In the genomic region with DNA sequence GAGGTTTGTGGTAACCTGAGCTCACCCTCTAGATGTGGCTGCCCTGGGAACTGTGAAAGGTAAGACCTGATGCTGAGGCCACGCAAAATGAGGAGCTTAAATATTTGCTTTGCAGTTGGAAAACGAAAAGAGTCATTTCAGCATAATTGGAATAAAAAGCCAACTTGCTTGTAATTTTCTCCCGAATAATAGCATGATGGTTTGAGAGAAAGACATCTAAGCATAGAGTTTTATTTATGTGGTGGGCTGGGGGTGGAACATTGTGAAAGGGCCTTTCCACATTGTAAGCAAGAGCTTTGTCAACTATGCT, we compare ENCODE assay signal across 15 mouse cellular contexts. TPM values are rescaled to one million over a fixed set of nuclear protein-coding genes. Genes with fewer than 3 reads are reported as not detected.
DNase-seq lines count a peak whose midpoint lies in the region; ATAC-seq and TF ChIP-seq lines count a peak whose summit lies in the region.
"Had no signal": no experiment of that assay in that cellular context is flagged by ENCODE, and none has a peak within 500 bp of the region (broad histone marks: within the 10 kb centered on the region; RNA-seq: fewer than 3 reads in every experiment).

No protein-coding gene starts in this region.

- no peak overlapping the region for H3K4me2 ChIP-seq in intestine, embryonic 14.5 days (ENCODE audit: low read length)
- no peak overlapping the region for H3K4me2 ChIP-seq in intestine, embryonic 16.5 days (ENCODE audit: low read depth, low read length)
- no peak overlapping the region for H3K4me2 ChIP-seq in midbrain, embryonic 11.5 days
- H3K4me2 ChIP-seq in midbrain, postnatal 0 days (ENCODE audit: low read depth, low read length, poor library complexity, severe bottlenecking) = no peak overlapping the region
- H3K4me2 ChIP-seq in stomach, embryonic 14.5 days (replicated peaks; ENCODE audit: low read depth, low read length) = no peak overlapping the region

- H3K4me1 ChIP-seq in intestine, embryonic 14.5 days (replicated peaks; ENCODE audit: control insufficient read depth, insufficient read depth, low read length) = peaks cover 21% of the 10 kb centered on the region
- peaks cover 15% of the 10 kb centered on the region for H3K4me1 ChIP-seq in intestine, embryonic 16.5 days (ENCODE audit: control insufficient read depth, insufficient read depth, low read length)
- peaks cover 10% of the 10 kb centered on the region for H3K4me1 ChIP-seq in midbrain, embryonic 11.5 days (ENCODE audit: control insufficient read depth, insufficient read depth, low read length)
- no peaks in the 10 kb centered on the region for H3K4me1 ChIP-seq in midbrain, postnatal 0 days (ENCODE audit: insufficient read depth, low read length)
- H3K4me1 ChIP-seq in stomach, embryonic 14.5 days (ENCODE audit: control insufficient read depth, insufficient read depth, low read length) = peaks cover 12% of the 10 kb centered on the region

- no peaks in the 10 kb centered on the region for H3K9me3 ChIP-seq in intestine, embryonic 14.5 days (ENCODE audit: control insufficient read depth, low read length)
- H3K9me3 ChIP-seq in intestine, embryonic 16.5 days (ENCODE audit: control insufficient read depth, low read length) = no peaks in the 10 kb centered on the region
- no peaks in the 10 kb centered on the region for H3K9me3 ChIP-seq in midbrain, embryonic 11.5 days (ENCODE audit: control insufficient read depth, low read length)
- no peaks in the 10 kb centered on the region for H3K9me3 ChIP-seq in midbrain, postnatal 0 days (ENCODE audit: low read length)
- H3K9me3 ChIP-seq in stomach, embryonic 14.5 days (ENCODE audit: control insufficient read depth, low read depth, low read length) = no peaks in the 10 kb centered on the region
- H3K9me3 ChIP-seq: forebrain, embryonic 10.5 days; neural tube, embryonic 15.5 days had no signal

- peak overlapping the region; percentile 99 for H3K27ac ChIP-seq in gastrocnemius, adult 2 months
- 0 out of 2 replicates have a peak overlapping the region, but pooled peaks have one; percentile 29 for H3K27ac ChIP-seq in intestine, embryonic 14.5 days (ENCODE audit: low read depth)
- H3K27ac ChIP-seq in intestine, embryonic 16.5 days (ENCODE audit: low read length) = no peak overlapping the region
- no peak overlapping the region for H3K27ac ChIP-seq in midbrain, embryonic 11.5 days (ENCODE audit: low read depth, low read length)
- no peak overlapping the region for H3K27ac ChIP-seq in midbrain, postnatal 0 days (ENCODE audit: low read depth, low read length)
- H3K27ac ChIP-seq in stomach, embryonic 14.5 days (ENCODE audit: low read length) = 0 out of 2 replicates have a peak overlapping the region, but pooled peaks have one; percentile 29
- H3K27ac ChIP-seq: forebrain, embryonic 10.5 days; neural tube, embryonic 15.5 days had no signal

- H3K27me3 ChIP-seq in intestine, embryonic 14.5 days (replicated peaks; ENCODE audit: control insufficient read depth, insufficient read depth, low read length) = no peaks in the 10 kb centered on the region
- H3K27me3 ChIP-seq in intestine, embryonic 16.5 days (replicated peaks; ENCODE audit: control insufficient read depth, insufficient read depth, low read length) = no peaks in the 10 kb centered on the region
- H3K27me3 ChIP-seq in midbrain, embryonic 11.5 days (ENCODE audit: control insufficient read depth, insufficient read depth, low read length) = no peaks in the 10 kb centered on the region
- H3K27me3 ChIP-seq in midbrain, postnatal 0 days (ENCODE audit: insufficient read depth, low read length) = no peaks in the 10 kb centered on the region
- no peaks in the 10 kb centered on the region for H3K27me3 ChIP-seq in stomach, embryonic 14.5 days (ENCODE audit: control insufficient read depth, insufficient read depth, low read length)
- H3K27me3 ChIP-seq: neural tube, embryonic 15.5 days had no signal

- H3K36me3 ChIP-seq in intestine, embryonic 14.5 days (ENCODE audit: control insufficient read depth, insufficient read depth, low read length) = no peaks in the 10 kb centered on the region
- no peaks in the 10 kb centered on the region for H3K36me3 ChIP-seq in intestine, embryonic 16.5 days (ENCODE audit: control insufficient read depth, insufficient read depth, low read length)
- H3K36me3 ChIP-seq in midbrain, embryonic 11.5 days (ENCODE audit: control insufficient read depth, insufficient read depth, low read length) = no peaks in the 10 kb centered on the region
- H3K36me3 ChIP-seq in midbrain, postnatal 0 days (ENCODE audit: insufficient read depth, low read length) = no peaks in the 10 kb centered on the region
- H3K36me3 ChIP-seq in stomach, embryonic 14.5 days (ENCODE audit: control insufficient read depth, insufficient read depth, low read length) = no peaks in the 10 kb centered on the region
- H3K36me3 ChIP-seq: forebrain, embryonic 10.5 days; neural tube, embryonic 15.5 days had no signal

- no peak for TF ChIP-seq CTCF in gastrocnemius, adult 2 months (IDR thresholded peaks at IDR 0.05)
- TF ChIP-seq CTCF in midbrain, postnatal 0 days (IDR thresholded peaks at IDR 0.05) = no peak

- intact Hi-C loops in gastrocnemius, adult 2 months (cut with DNase I) = no loop called here

- peak overlapping the region; percentile 94 for H3K4me3 ChIP-seq in gastrocnemius, adult 2 months
- H3K4me3 ChIP-seq in intestine, embryonic 14.5 days (ENCODE audit: low read depth, low read length) = no peak overlapping the region
- no peak overlapping the region for H3K4me3 ChIP-seq in intestine, embryonic 16.5 days (ENCODE audit: low read length)
- H3K4me3 ChIP-seq in midbrain, embryonic 11.5 days (ENCODE audit: low read depth, low read length) = no peak overlapping the region
- no peak overlapping the region for H3K4me3 ChIP-seq in midbrain, postnatal 0 days (ENCODE audit: low read depth, low read length)
- H3K4me3 ChIP-seq in stomach, embryonic 14.5 days (ENCODE audit: low read depth, low read length) = no peak overlapping the region
- H3K4me3 ChIP-seq: forebrain, embryonic 10.5 days; neural tube, embryonic 15.5 days had no signal

- DNase-seq in gastrocnemius, adult 2 months = no peak
- no peak for DNase-seq in gastrocnemius, postnatal 10 days
- DNase-seq in intestine, embryonic 14.5 days (ENCODE audit: low spot score) = no peak
- DNase-seq in midbrain, embryonic 11.5 days (ENCODE audit: low spot score, missing footprints) = peak; percentile 80
- DNase-seq in midbrain, postnatal 0 days (ENCODE audit: low spot score) = no peak
- DNase-seq in frontal cortex, postnatal 10 days (ENCODE audit: low spot score in 2 of 2) = no peak
- DNase-seq: cerebellum, adult 8-10 months; embryo, embryonic 11 days; kidney, adult 9 months; right cerebral cortex, adult 18-20 months; thymus, postnatal 25 days had no signal

- no peak overlapping the region for H3K9ac ChIP-seq in intestine, embryonic 14.5 days (ENCODE audit: low read length)
- H3K9ac ChIP-seq in intestine, embryonic 16.5 days (ENCODE audit: low read depth, low read length) = no peak overlapping the region
- H3K9ac ChIP-seq in midbrain, embryonic 11.5 days (ENCODE audit: low read length) = no peak overlapping the region
- H3K9ac ChIP-seq in midbrain, postnatal 0 days (replicated peaks; ENCODE audit: low read length, poor library complexity, severe bottlenecking) = no peak overlapping the region
- H3K9ac ChIP-seq in stomach, embryonic 14.5 days (replicated peaks; ENCODE audit: low read depth, low read length) = no peak overlapping the region
- H3K9ac ChIP-seq: neural tube, embryonic 15.5 days had no signal

- ATAC-seq in intestine, embryonic 14.5 days (replicated peaks; ENCODE audit: low FRiP score, low TSS enrichment, low read depth) = no peak
- ATAC-seq in intestine, embryonic 16.5 days = no peak
- no peak for ATAC-seq in midbrain, embryonic 11.5 days (ENCODE audit: low FRiP score)
- no peak for ATAC-seq in midbrain, postnatal 0 days (ENCODE audit: low FRiP score)
- ATAC-seq in stomach, embryonic 14.5 days (ENCODE audit: insufficient number of reproducible peaks, insufficient read depth, low FRiP score, low read depth) = no peak

- whole genome bisulfite sequencing in intestine, embryonic 14.5 days = 82% methylated on average over 3 of the region's 3 CpGs
- 77% methylated on average over 3 of the region's 3 CpGs for WGBS in intestine, embryonic 16.5 days
- 86% methylated on average over 3 of the region's 3 CpGs for WGBS in midbrain, embryonic 11.5 days
- WGBS in midbrain, postnatal 0 days = 91% methylated on average over 3 of the region's 3 CpGs
- 72% methylated on average over 3 of the region's 3 CpGs for WGBS in stomach, embryonic 14.5 days

RNA-seq across cellular contexts. Expression of gene Il6st, which starts 3.0 kb away (rescaled TPM):
- 100 to 1,000 TPM; 171 to 183 TPM for total RNA-seq in gastrocnemius, adult 2 months (2021)
- total RNA-seq in gastrocnemius, postnatal 10 days (2021) = 100 to 1,000 TPM; 129 to 145 TPM
- polyA plus RNA-seq in intestine, embryonic 14.5 days (2014; fragmentation: Nextera tagmentation; extraction: Ambion mirVana) = 46.2 and 46.5 TPM in 2 replicates
- 24.5 and 28.9 TPM in 2 replicates for polyA plus RNA-seq in intestine, embryonic 16.5 days (2015; fragmentation: Nextera tagmentation; extraction: Ambion mirVana)
- 28.4 and 32.3 TPM in 2 replicates for polyA plus RNA-seq in midbrain, embryonic 11.5 days (2014; fragmentation: Nextera tagmentation; extraction: Ambion mirVana)
- total RNA-seq in midbrain, postnatal 0 days (2014; rRNA removed) = 35.8 and 36.1 TPM in 2 replicates
- 19.6 and 20.5 TPM in 2 replicates for polyA plus RNA-seq in midbrain, postnatal 0 days (2015; fragmentation: Nextera tagmentation; extraction: Ambion mirVana)
- polyA plus RNA-seq in stomach, embryonic 14.5 days (2014; fragmentation: Nextera tagmentation; extraction: Ambion mirVana) = 48.8 and 49.5 TPM in 2 replicates

Comparison
In these comparisons a context has a peak if more than half of its experiments do, and no peak if none do; other contexts are left out.
1. H3K27ac ChIP-seq: peak in gastrocnemius, adult 2 months (single experiment), intestine, embryonic 14.5 days (single experiment) and stomach, embryonic 14.5 days (single experiment); none in intestine, embryonic 16.5 days (single experiment), midbrain, embryonic 11.5 days (single experiment) and midbrain, postnatal 0 days (single experiment).